8 mouse cellular contexts compared by ENCODE assay signal in the genomic region with DNA sequence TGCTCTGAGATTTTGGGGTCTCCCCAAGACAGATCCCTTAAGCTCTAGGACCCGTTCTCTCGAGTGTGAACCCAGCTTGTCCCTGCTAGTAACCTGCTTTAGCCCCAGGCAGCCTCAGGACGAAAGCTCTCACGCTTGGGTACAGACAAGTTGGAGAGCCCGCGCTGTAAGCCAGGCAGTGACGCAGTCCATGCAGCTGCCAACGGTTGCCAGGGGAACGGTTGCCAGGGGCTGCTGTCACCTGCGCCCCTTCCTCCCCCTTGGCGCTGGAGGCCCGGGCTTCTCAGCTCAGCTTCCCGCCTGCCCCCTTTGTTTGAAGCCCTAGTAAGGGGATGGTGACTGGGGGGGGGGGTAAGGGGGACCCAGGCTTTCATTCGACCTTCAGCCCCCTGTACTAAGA. TPM values are rescaled to one million over a fixed set of nuclear protein-coding genes. Genes with fewer than 3 reads are reported as not detected.
DNase-seq lines count a peak whose midpoint lies in the region; ATAC-seq and TF ChIP-seq lines count a peak whose summit lies in the region.

No protein-coding gene starts in this region.

- peaks cover 59% of the 10 kb centered on the region for H3K4me1 ChIP-seq in heart, embryonic 10.5 days
- H3K4me1 ChIP-seq in liver, postnatal 0 days (ENCODE audit: insufficient read depth): peaks cover 52% of the 10 kb centered on the region

- H3K27me3 ChIP-seq in heart, embryonic 10.5 days (ENCODE audit: insufficient read depth, poor library complexity, severe bottlenecking): peaks cover 47% of the 10 kb centered on the region
- no peaks in the 10 kb centered on the region for H3K27me3 ChIP-seq in liver, postnatal 0 days (ENCODE audit: insufficient read depth, low read length)

- peak; percentile 95 for DNase-seq in heart, adult 11 months
- no peak for DNase-seq in heart, adult 9 months (ENCODE audit: low spot score in 2 of 2)
- DNase-seq in embryo, embryonic 10 days (ENCODE audit: low spot score): peak; percentile 94
- peak; percentile 86 for DNase-seq in heart, embryonic 10.5 days (ENCODE audit: low spot score)
- peak; percentile 81 for DNase-seq in kidney, postnatal 14 days
- DNase-seq in liver, postnatal 0 days: peak; percentile 42
- peak; percentile 69 to 77 for DNase-seq in right cerebral cortex, adult 2 months (ENCODE audit: low spot score in 2 of 2)
- no peak for DNase-seq in urinary bladder, adult 2 months (ENCODE audit: low spot score)

- no peaks in the 10 kb centered on the region for H3K9me3 ChIP-seq in heart, embryonic 10.5 days
- no peaks in the 10 kb centered on the region for H3K9me3 ChIP-seq in liver, postnatal 0 days (ENCODE audit: low read length)

- no peak for TF ChIP-seq CTCF in liver, postnatal 0 days (IDR thresholded peaks at IDR 0.05; ENCODE audit: low read depth)

- H3K36me3 ChIP-seq in heart, embryonic 10.5 days: no peaks in the 10 kb centered on the region
- H3K36me3 ChIP-seq in liver, postnatal 0 days (replicated peaks; ENCODE audit: insufficient read depth, low read length): peaks cover 6% of the 10 kb centered on the region

- H3K4me3 ChIP-seq in heart, embryonic 10.5 days: 0 out of 2 replicates have a peak overlapping the region, but pooled peaks have one; percentile 3
- H3K4me3 ChIP-seq in liver, postnatal 0 days (ENCODE audit: low read depth, low read length): no peak overlapping the region

- no peak for TF ChIP-seq EP300 in liver, postnatal 0 days (IDR thresholded peaks at IDR 0.05; ENCODE audit: low read depth)

- no peak overlapping the region for H3K4me2 ChIP-seq in liver, postnatal 0 days (ENCODE audit: low read depth, low read length)

- 12% methylated on average over 14 of the region's 14 CpGs for WGBS in heart, embryonic 10.5 days
- WGBS in liver, postnatal 0 days (ENCODE audit: insufficient replicate concordance): 27% methylated on average over 14 of the region's 14 CpGs

- no peak overlapping the region for H3K9ac ChIP-seq in liver, postnatal 0 days (replicated peaks)

- no peak for ATAC-seq in liver, postnatal 0 days

- H3K27ac ChIP-seq in heart, embryonic 10.5 days: no peak overlapping the region; the same call in 1 of the 2 replicates
- no peak overlapping the region for H3K27ac ChIP-seq in liver, postnatal 0 days (ENCODE audit: low read depth)

RNA-seq across cellular contexts. Expression of gene Adgrg1, which starts 19.5 kb away (rescaled TPM):
- polyA plus RNA-seq in heart, embryonic 10.5 days (2016; fragmentation: Nextera tagmentation; extraction: Ambion mirVana): 9.0 and 16.6 TPM in 2 replicates
- polyA plus RNA-seq in liver, postnatal 0 days (2015; fragmentation: Nextera tagmentation; extraction: Ambion mirVana): 34.0 and 35.4 TPM in 2 replicates
- polyA plus RNA-seq in urinary bladder, adult 2 months (2012; rRNA removed): 47.4 and 52.8 TPM in 2 replicates

RNA-seq across cellular contexts. Expression of gene Adgrg3, which starts 23.5 kb away (rescaled TPM):
- polyA plus RNA-seq in heart, embryonic 10.5 days (2016; fragmentation: Nextera tagmentation; extraction: Ambion mirVana): 3.0 and 3.9 TPM in 2 replicates
- 8.9 and 9.6 TPM in 2 replicates for polyA plus RNA-seq in liver, postnatal 0 days (2015; fragmentation: Nextera tagmentation; extraction: Ambion mirVana)
- 4.9 and 6.3 TPM in 2 replicates for polyA plus RNA-seq in urinary bladder, adult 2 months (2012; rRNA removed)

Comparison
In these comparisons a context has a peak if more than half of its experiments do, and no peak if none do; other contexts are left out.
1. DNase-seq: peak in heart, adult 11 months (single experiment), embryo, embryonic 10 days (single experiment), heart, embryonic 10.5 days (single experiment), kidney, postnatal 14 days (single experiment), liver, postnatal 0 days (single experiment) and right cerebral cortex, adult 2 months (2 of 2); none in heart, adult 9 months (0 of 2) and urinary bladder, adult 2 months (single experiment).